Mouse (Mus musculus) left cerebral cortex, postnatal 14 days (tissue): Measurements from ENCODE around the gene Ppp5c. TPM values are rescaled to one million over a fixed set of nuclear protein-coding genes. Genes with fewer than 3 reads are reported as not detected.
"Not testable (repeated sequence)": the region's sequence is repeated elsewhere in the genome, so short reads cannot be mapped to it uniquely, and the experiment has no call there.

Experiments
- DNase-seq, 2 experiments: peaks; one replicate each; pipeline ENCODE4 v3.0.0; 2021 to 2022; ENCODE audit warnings: low spot score in 2 of 2, mixed read lengths in 1 of 2
- intact Hi-C: fragments of 180-260 bp; cut with DNase I; formaldehyde crosslinking; loops from one replicate; pipeline ENCODE4 v1.15.1; 2025
- long read RNA-seq, 2 experiments: library from polyadenylated mRNA; stranded (forward); transcript quantifications; one replicate each; pipeline ENCODE4 v2.0.0; 2021
- total RNA-seq, 2 experiments: library from RNA; stranded (reverse); gene quantifications; 2 replicates each; pipeline ENCODE4 v1.2.3; 2021

The Ppp5c gene
- total RNA-seq = 100 to 1,000 TPM; 182 to 185 TPM
- long read RNA-seq, experiment 1, transcript Ppp5c-201 (13 exons, 2,072 nt) = major isoform, 259 of 297 reads
- long read RNA-seq, experiment 1, partial matches to known transcripts = 6 of 297 reads
- long read RNA-seq, experiment 1, other reads (novel, unspliced or antisense) = 32 of 297 reads
- long read RNA-seq, experiment 2, transcript Ppp5c-201 (13 exons, 2,072 nt) = major isoform, 199 of 233 reads
- long read RNA-seq, experiment 2, partial matches to known transcripts = 6 of 233 reads
- long read RNA-seq, experiment 2, other reads (novel, unspliced or antisense) = 26 of 233 reads

GRCm38 (mm10) chr7:17027588-17028343 is at the start of gene Ppp5c:
Ppp5c (minus strand) TSS chr7:17027924.
- DNase-seq = peak; percentile 90 to 93
- intact Hi-C loops = loop anchor here (5.0 kb wide), 1 partner anchor 35 kb away; the partner anchor contains the start of gene Hif3a

GRCm38 (mm10) chr7:17076542-17076941 is 48.8 kb upstream of the Ppp5c start:
- intact Hi-C loops = loop anchor here (10.0 kb wide), 1 partner anchor 1608 kb away; the partner anchor contains the start of gene Psg20
- no peak for DNase-seq

- intact Hi-C loops = loop anchor here (10.0 kb wide), 1 partner anchor 1611 kb away; the partner anchor contains the start of gene Psg20
- peak; percentile 74 to 76 for DNase-seq
Measured at GRCm38 (mm10) chr7:17073904-17074615, 46.3 kb upstream of the Ppp5c start, which contains the start of gene Psg16. Psg16 (plus strand) TSS chr7:17074040.

GRCm38 (mm10) chr7:17073513-17073903 is 45.8 kb upstream of the Ppp5c start:
- DNase-seq = no peak
- intact Hi-C loops = loop anchor here (10.0 kb wide), 1 partner anchor 1611 kb away; the partner anchor contains the start of gene Psg20

GRCm38 (mm10) chr7:17067651-17068050 is 39.9 kb upstream of the Ppp5c start:
- DNase-seq = not testable (repeated sequence)
- intact Hi-C loops = loop anchor here (2.0 to 10.0 kb wide), 4 partner anchors 65 to 1807 kb away; partner anchors contain the start of gene Pglyrp1

- intact Hi-C loops = loop anchor here (2.0 to 10.0 kb wide), 4 partner anchors 64 to 1808 kb away; partner anchors contain the start of gene Pglyrp1
Measured at GRCm38 (mm10) chr7:17067000-17067399, 39.3 kb upstream of the Ppp5c start.

GRCm38 (mm10) chr7:17066412-17066811 is 38.7 kb upstream of the Ppp5c start:
- peak; percentile 92 to 94 for DNase-seq
- intact Hi-C loops = loop anchor here (2.0 to 10.0 kb wide), 4 partner anchors 64 to 1808 kb away; partner anchors contain the start of gene Pglyrp1

More at GRCm38 (mm10) chr7:17067000-17067399, 39.3 kb upstream of the Ppp5c start:
- DNase-seq = no peak

GRCm38 (mm10) chr7:17065620-17066019 is 37.9 kb upstream of the Ppp5c start:
- no peak for DNase-seq
- intact Hi-C loops = loop anchor here (2.0 to 10.0 kb wide), 4 partner anchors 63 to 1809 kb away; partner anchors contain the start of gene Pglyrp1

GRCm38 (mm10) chr7:17062845-17063244 is 35.1 kb upstream of the Ppp5c start:
- intact Hi-C loops = loop anchor here (5.0 to 10.0 kb wide), 2 partner anchors 36 to 1812 kb away; partner anchors contain the start of genes Pglyrp1 and Ppp5c
- DNase-seq = no peak

GRCm38 (mm10) chr7:17062389-17062788 is 34.7 kb upstream of the Ppp5c start, which contains the start of gene Hif3a:
Hif3a (minus strand) TSS chr7:17062427.
- intact Hi-C loops = loop anchor here (5.0 to 10.0 kb wide), 2 partner anchors 35 to 1812 kb away; partner anchors contain the start of genes Pglyrp1 and Ppp5c

GRCm38 (mm10) chr7:17060782-17061605 is 33.3 kb upstream of the Ppp5c start:
- DNase-seq = no peak
- intact Hi-C loops = loop anchor here (5.0 to 10.0 kb wide), 2 partner anchors 34 to 1814 kb away; partner anchors contain the start of genes Pglyrp1 and Ppp5c

More at GRCm38 (mm10) chr7:17062389-17062788, 34.7 kb upstream of the Ppp5c start, which contains the start of gene Hif3a:
- peak in 1 of 2 experiments; percentile 62 for DNase-seq

- peak; percentile 89 to 92 for DNase-seq
- intact Hi-C loops = loop anchor here (5.0 to 10.0 kb wide), 2 partner anchors 33 to 1815 kb away; partner anchors contain the start of genes Pglyrp1 and Ppp5c
Measured at GRCm38 (mm10) chr7:17060031-17060781, 32.5 kb upstream of the Ppp5c start.

- DNase-seq = no peak
- intact Hi-C loops = no loop called here
Measured at GRCm38 (mm10) chr7:17059463-17059844, 31.7 kb upstream of the Ppp5c start.

GRCm38 (mm10) chr7:17058816-17059462 is 31.2 kb upstream of the Ppp5c start:
- intact Hi-C loops = no loop called here
- peak in 1 of 2 experiments; percentile 57 for DNase-seq

GRCm38 (mm10) chr7:17058071-17058689 is 30.5 kb upstream of the Ppp5c start:
- peak; percentile 75 to 85 for DNase-seq
- intact Hi-C loops = no loop called here
